ENCODE assay signal across 21 mouse cellular contexts in the genomic region with DNA sequence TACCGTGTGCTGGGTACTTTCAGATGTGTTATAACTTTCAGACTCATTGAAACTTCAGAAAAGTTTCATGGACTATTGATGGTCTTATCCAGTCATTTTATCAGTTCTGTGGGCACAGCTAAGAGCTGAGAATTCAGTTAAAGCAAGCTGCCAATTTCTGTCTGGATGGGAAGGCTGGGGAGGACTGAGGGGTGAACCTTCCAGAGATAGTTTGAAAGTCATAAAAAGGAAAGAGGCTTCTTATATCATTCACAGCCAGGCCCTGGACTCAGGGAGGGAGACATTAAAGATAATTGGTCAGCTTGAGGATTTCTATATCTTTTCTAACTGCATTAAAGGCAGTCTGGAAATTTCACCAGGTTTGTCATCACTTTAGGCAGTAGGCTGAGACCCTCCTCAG.
"Had no signal": no experiment of that assay in that cellular context is flagged by ENCODE, and none has a peak within 500 bp of the region (broad histone marks: within the 10 kb centered on the region; RNA-seq: fewer than 3 reads in every experiment).

No protein-coding gene starts in this region.

- DNase-seq: cerebellum, adult 2 months; cerebellum, adult 8-10 months; cerebellum, adult 9-10 months; cerebellum, adult 9-11 months; cerebellum, postnatal 10 days; cerebellum, postnatal 14 days; cerebellum, postnatal 25 days; embryo, embryonic 11 days; forebrain, postnatal 0 days; gastrocnemius, adult 2 months; gastrocnemius, postnatal 10 days; gastrocnemius, postnatal 14 days; gastrocnemius, postnatal 25 days; gastrocnemius, postnatal 36 days; heart, adult 11 months; heart, adult 18-20 months; heart, adult 2 months had no signal

- ATAC-seq: forebrain, embryonic 13.5 days; forebrain, embryonic 14.5 days; forebrain, embryonic 15.5 days; forebrain, embryonic 16.5 days; forebrain, postnatal 0 days had no signal
